ENCODE assay signal across 1 mouse cellular context in genomic region chr17:32363821-32364301, GRCm38 (mm10).
TF ChIP-seq lines count a peak whose summit lies in the region.

No protein-coding gene starts in this region.

TF ChIP-seq in myocyte, 11 proteins besides CTCF, POLR2A, EP300 and RAD21 (continued from another document):
- TF ChIP-seq MYOD1 (IDR thresholded peaks at IDR 0.05; ENCODE audit: control insufficient read depth in 1 of 3, insufficient read length in 2 of 3, low read depth in 2 of 3) (no peak), USF1 (IDR thresholded peaks at IDR 0.05; ENCODE audit: low read depth) (no peak), E2F4 (IDR thresholded peaks at IDR 0.05; ENCODE audit: insufficient read depth) (no peak), TCF12 (IDR thresholded peaks at IDR 0.05; ENCODE audit: insufficient read depth, poor library complexity, severe bottlenecking) (no peak), POLR2AphosphoS2 (IDR thresholded peaks at IDR 0.05; ENCODE audit: insufficient read length, low read depth) (no peak), MAX (IDR thresholded peaks at IDR 0.05; ENCODE audit: low read depth) (no peak), TCF3 (IDR thresholded peaks at IDR 0.05; ENCODE audit: insufficient read length, low read depth) (no peak), REST (IDR thresholded peaks at IDR 0.05; ENCODE audit: insufficient read depth, insufficient read length) (no peak)
TF ChIP-seq in myocyte: peak in this region for 0.
